Mouse (Mus musculus) urinary bladder, postnatal 0 days (tissue): ENCODE measurements around the gene Grrp1. TPM values are rescaled to one million over a fixed set of nuclear protein-coding genes. Genes with fewer than 3 reads are reported as not detected.

Experiments used
- polyA plus RNA-seq: library from polyadenylated mRNA; unstranded; fragments of >200 nt; fragmentation: Nextera tagmentation; extraction: Ambion mirVana; gene quantifications from 2 replicates; pipeline ENCODE4 v1.2.1, GENCODE M21; 2015

Grrp1 gene
- polyA plus RNA-seq = 3.6 and 4.0 TPM in 2 replicates

DNA sequence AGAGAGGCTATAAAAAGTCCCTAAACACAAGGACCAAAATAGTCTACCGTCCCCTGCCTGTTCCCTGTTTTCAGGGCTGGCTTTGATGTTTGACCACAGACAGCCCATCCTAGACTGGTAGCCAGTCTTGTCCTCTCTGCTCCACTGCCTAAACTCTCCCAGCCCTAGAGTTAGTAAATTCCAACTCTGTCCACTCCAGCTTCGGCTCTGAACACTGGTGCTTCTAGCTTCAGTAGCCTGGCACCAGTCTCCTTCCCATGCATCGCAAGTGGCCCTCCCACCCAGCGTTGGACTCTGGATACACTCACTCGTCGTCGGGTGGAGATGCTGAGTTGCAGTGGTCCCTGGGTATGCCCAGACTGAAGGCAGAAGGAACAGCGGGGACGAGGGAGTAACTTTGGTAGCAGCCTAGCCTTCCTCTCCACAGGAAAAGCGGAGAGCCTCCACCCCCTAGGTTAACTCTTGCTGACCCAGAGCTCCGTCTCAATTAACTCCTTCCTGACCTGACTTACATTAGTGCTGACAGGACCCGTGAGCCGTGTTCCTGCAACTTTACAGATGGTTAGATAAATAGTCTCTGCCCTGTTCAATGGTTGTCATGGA is at the start of gene Grrp1:
Gene Grrp1, minus strand, starts transcription at position 385 of the 603 bp plus-strand sequence.

DNA sequence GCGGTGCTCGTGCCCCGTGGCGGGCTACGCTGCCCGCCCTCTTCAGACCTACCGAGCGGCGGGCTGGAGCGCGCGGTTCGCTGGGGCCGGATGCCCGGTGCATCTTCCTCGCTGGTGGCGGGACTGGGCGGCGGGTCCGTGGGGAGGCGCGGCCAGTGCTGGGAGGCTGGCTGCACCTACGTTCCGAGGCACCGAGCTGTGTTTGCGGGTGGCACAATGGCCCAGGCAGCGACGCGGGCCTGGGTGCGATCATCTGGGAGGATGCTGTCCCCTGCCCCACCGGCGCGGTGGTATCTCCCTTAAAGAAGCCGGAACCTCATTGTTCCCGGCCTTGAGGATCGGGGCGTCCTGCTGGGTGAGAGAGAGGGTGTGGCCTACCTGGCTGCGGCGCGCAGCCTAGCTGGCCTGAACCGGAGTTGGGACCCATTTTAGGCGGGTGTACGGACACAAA is 33.7 kb upstream of the Grrp1 start, which contains the start of gene Pdik1l:
Gene Pdik1l, minus strand, starts transcription at position 321 of the 451 bp plus-strand sequence.

DNA sequence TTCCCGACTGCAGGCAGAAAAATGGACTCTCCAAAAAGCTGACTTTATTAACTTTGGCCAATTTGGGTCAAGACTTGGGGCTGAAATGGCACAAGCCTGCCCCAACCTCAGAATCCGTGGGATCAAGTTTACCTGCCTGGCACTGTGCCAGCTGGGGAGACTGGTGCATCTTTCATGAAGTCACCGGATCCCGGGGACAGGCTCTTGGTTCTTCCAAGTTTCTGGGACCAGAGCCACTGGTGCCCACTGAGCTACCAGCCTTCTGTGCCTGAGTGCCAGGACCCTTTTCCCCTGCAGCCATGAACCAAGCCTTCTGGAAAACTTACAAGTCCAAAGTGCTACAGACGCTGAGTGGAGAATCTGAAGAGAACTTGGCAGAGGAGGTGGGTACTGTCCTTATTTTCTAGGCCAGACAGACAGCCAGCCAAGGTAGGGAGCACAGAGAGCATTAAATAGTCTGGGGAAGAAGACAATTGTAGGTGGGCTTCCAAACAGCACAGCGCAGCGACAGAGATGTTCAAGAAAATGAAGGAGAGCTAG is 7.1 kb downstream of the Grrp1 start, which contains the start of gene Gm30191:
Gene Gm30191, plus strand, starts transcription at position 217 of the 540 bp plus-strand sequence.

DNA sequence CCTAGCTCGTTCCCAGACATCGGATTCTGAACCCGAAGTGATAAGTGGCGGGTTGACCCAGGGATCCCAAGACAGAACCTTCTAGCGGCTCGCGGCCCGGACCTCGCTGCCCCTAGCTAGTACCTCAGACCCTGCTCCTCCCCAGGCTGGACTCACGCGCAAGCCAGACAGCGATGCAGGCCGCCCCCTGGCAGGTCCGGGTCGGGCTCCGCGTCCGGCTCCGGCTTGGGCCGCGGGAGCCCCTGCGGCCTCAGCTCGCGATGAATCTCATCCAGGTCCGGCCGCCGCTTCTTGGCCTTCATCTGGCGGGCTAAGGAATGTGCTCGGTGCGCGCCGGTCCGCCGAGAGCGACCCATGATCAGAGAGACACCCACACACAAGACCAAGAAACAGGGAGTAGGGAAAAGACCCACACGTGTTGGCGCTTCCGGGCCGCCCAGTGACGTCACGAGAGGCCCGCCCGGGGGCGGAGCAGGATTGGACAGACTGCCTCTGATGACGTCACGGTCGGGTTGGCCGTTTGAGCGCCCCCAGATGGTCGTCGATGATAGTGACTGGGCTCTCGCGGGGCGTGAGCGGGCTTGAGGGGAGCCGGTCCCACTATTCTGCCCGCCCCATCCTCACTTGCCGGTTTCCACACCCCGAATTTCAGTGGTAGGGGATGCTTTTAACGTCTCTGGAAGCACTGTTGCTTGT is 8.6 kb downstream of the Grrp1 start, which contains the start of gene Zfp593:
Gene Zfp593, minus strand, starts transcription at position 445 of the 696 bp plus-strand sequence.

DNA sequence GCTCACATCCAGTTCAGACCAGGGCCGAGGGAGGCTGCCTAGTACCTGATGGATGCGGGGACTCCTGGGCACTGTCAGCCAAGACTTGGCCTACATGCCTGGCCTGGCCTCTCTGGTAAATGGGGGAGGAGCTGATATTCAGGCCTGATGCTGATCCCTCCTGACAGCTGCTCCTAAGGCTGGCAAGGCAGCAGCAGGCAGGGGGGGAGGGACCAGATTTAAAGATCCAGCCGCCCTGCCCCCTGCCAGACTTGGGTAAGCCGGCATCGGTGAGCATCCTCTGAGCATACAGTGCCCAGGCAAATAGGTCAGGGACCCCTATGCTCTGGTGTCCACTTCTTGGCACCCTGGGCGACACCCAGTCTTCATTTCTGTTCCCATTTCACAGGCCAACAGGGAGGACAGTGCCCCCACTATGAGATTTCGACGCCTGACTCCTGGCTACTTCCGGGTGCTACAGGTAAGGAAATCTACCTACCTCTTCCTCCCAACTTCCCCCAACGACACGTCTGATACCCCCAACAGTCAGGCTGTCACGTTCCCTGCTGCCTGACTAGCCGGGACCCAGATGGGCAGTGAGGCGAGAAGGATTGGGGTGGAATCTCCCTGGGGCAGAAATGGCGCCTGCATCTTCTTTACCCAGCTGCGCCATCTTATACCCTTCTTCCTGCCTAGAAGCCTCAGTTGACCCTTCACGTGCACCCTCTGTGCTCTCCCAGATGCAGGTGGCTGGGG is 10.2 kb downstream of the Grrp1 start, which contains the start of gene E130218I03Rik:
Gene E130218I03Rik, plus strand, starts transcription at position 147 of the 735 bp plus-strand sequence.

DNA sequence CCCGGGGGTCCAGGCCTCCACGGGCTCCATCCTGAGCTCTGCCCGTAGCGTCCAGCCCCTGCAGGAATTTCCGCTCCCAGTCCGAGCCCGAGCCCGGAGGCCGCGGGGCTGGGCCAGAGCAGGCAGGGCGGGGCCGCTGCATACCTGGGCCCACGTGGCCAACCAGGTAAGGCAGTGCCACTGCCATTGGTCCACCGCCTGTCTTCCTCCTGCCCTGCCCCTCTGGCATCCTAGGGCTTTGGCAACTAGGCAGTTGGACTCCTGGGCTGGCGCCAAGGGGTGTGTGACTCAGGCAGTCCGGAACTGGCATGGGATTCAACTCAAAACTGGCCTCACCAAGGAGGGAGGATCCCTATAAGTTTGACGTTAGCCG is 15.6 kb downstream of the Grrp1 start, which contains the start of gene Cnksr1:
Gene Cnksr1, minus strand, starts transcription at position 121 of the 373 bp plus-strand sequence.

DNA sequence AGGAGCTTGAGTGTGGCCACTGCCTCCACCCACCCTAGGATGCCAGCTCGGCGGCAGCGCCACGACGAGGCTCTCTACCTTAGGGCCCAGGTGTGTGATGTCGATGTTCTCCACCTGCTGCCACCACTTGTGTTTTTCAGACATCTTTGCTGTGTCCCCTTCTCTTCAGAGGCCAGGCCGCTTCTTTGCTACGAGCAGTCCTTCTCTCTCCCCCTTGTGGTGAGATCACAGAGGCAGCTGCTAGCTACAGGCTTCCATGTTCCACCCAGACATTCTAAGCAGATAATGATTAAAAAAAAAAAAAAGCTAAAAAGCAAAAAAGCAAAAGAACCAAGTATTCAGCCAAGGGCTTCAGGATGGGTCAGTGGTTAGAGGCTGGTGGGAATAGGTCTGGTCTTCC is 26.7 kb downstream of the Grrp1 start, which contains the start of gene Catsper4:
Gene Catsper4, minus strand, starts transcription at position 190 of the 400 bp plus-strand sequence.

DNA sequence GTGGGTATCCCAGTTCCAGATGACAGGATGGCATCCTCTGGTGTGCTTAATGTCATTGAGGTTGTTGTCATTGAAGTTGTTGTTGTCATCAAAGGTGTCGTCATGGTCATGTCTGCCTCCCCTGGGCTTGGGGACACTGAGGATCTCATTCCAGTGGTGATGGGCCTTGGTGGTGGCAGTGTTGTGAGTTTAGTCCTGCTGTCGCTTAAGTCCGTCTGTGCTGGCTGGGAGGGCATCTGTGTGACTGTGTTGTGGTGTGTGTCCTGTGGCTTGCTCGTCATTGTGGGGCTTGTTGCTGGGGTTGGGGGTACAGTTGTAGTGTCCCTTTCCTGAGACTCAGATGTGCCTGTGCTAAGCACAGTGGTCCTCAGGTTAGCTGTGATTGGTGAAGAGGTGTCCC is 51.0 kb downstream of the Grrp1 start, which contains the start of gene Gm7534:
Gene Gm7534, minus strand, starts transcription at position 101 of the 400 bp plus-strand sequence.

Other genes with a start within 250 kb of the Grrp1 start
- gene Lin28a, start 235.3 kb downstream of the Grrp1 start, polyA plus RNA-seq = 0.04 TPM in 1 of 2 replicates, not detected in the other
- not detected in 2 replicates for gene Zfp683, start 200.3 kb downstream of the Grrp1 start, polyA plus RNA-seq
- 9.6 and 12.5 TPM in 2 replicates for gene Crybg2, start 193.3 kb downstream of the Grrp1 start, polyA plus RNA-seq
- 10.4 and 33.2 TPM in 2 replicates for gene Cd52, start 159.0 kb downstream of the Grrp1 start, polyA plus RNA-seq
- 0.89 and 2.1 TPM in 2 replicates for gene Ubxn11, start 151.5 kb downstream of the Grrp1 start, polyA plus RNA-seq
- gene Sh3bgrl3, start 125.3 kb downstream of the Grrp1 start, polyA plus RNA-seq = 314 and 368 TPM in 2 replicates
- 26.9 and 31.1 TPM in 2 replicates for gene Cep85, start 67.0 kb downstream of the Grrp1 start, polyA plus RNA-seq
- not detected in 2 replicates for gene Gm7534, start 51.1 kb downstream of the Grrp1 start, polyA plus RNA-seq
- 0.11 and 0.18 TPM in 2 replicates for gene Catsper4, start 26.7 kb downstream of the Grrp1 start, polyA plus RNA-seq
- 4.3 and 5.0 TPM in 2 replicates for gene Cnksr1, start 15.7 kb downstream of the Grrp1 start, polyA plus RNA-seq
- gene E130218I03Rik, start 10.4 kb downstream of the Grrp1 start, polyA plus RNA-seq = 0.19 and 0.24 TPM in 2 replicates
- gene Zfp593, start 8.5 kb downstream of the Grrp1 start, polyA plus RNA-seq = 11.3 and 12.5 TPM in 2 replicates
- gene Gm30191, start 7.2 kb downstream of the Grrp1 start, polyA plus RNA-seq = not detected in 2 replicates
- 9.0 and 10.1 TPM in 2 replicates for gene Pdik1l, start 33.8 kb upstream of the Grrp1 start, polyA plus RNA-seq
- gene Trim63, start 61.0 kb upstream of the Grrp1 start, polyA plus RNA-seq = 0.43 and 1.0 TPM in 2 replicates
- gene Slc30a2, start 89.1 kb upstream of the Grrp1 start, polyA plus RNA-seq = 0.12 and 0.29 TPM in 2 replicates
- gene Extl1, start 129.7 kb upstream of the Grrp1 start, polyA plus RNA-seq = 6.4 and 7.1 TPM in 2 replicates
- 9.7 and 10.3 TPM in 2 replicates for gene Pafah2, start 142.2 kb upstream of the Grrp1 start, polyA plus RNA-seq
- 204 and 269 TPM in 2 replicates for gene Stmn1, start 214.2 kb upstream of the Grrp1 start, polyA plus RNA-seq
- 12.6 and 14.1 TPM in 2 replicates for gene Paqr7, start 242.6 kb upstream of the Grrp1 start, polyA plus RNA-seq